Mouse (Mus musculus) spleen, postnatal 0 days (tissue): Measurements from ENCODE around the gene Mug1. TPM values are rescaled to one million over a fixed set of nuclear protein-coding genes. Genes with fewer than 3 reads are reported as not detected.

Experiments used
- polyA plus RNA-seq: library from polyadenylated mRNA; unstranded; fragments of >200 nt; fragmentation: Nextera tagmentation; extraction: Ambion mirVana; gene quantifications from 2 replicates; pipeline ENCODE4 v1.2.1, GENCODE M21; 2015

Mug1 gene
- not detected in 2 replicates for polyA plus RNA-seq

DNA sequence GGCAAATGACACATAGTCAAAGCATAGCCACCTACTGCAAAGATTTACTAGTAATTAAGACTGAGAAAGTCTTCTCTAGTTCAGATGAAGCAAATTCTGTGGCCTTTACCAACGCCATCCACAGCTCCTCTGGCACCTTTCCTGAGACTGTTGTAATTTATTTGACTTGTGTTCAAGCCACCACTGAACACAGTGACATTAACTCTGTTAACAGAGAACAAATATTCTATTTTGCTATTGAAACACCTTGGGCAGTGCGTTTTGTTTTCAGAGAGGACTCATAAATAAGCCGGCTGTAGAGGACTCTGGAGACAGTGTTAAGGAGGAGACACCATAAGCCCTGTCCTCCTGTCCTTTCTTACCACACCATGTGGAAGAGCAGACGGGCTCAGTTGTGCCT is at the start of gene Mug1:
TSS of gene Mug1 (plus strand) at position 271 of the 400 bp plus-strand sequence.

Other genes with a start within 250 kb of the Mug1 start
- gene A2m, start 203.2 kb upstream of the Mug1 start, polyA plus RNA-seq, result 0.83 and 1.2 TPM in 2 replicates
- gene Gm7298, start 105.6 kb upstream of the Mug1 start, polyA plus RNA-seq, result not detected in 2 replicates
- gene Mug2, start 168.2 kb downstream of the Mug1 start, polyA plus RNA-seq, result not detected in 2 replicates